Mouse (Mus musculus) heart, postnatal 25 days (tissue): ENCODE results near the gene Neurog2. TPM values are rescaled to one million over a fixed set of nuclear protein-coding genes. Genes with fewer than 3 reads are reported as not detected.

Experiments
- DNase-seq: peaks from one replicate; pipeline ENCODE4 v3.0.0; 2022; ENCODE audit warnings: low spot score
- intact Hi-C: fragments of 180-260 bp; cut with DNase I; formaldehyde crosslinking; loops from one replicate; pipeline ENCODE4 v1.15.1; 2025
- total RNA-seq, 2 experiments: library from RNA; stranded (reverse); gene quantifications; 2 replicates each; pipeline ENCODE4 v1.2.3; 2021

The Neurog2 gene
- total RNA-seq, result not detected

- intact Hi-C loops, result loop anchor here (2.0 kb wide), 1 partner anchor 203 kb away; the partner anchor contains the start of gene Ap1ar
- DNase-seq, result no peak
Measured at GRCm38 (mm10) chr3:127633080-127634032, at the start of gene Neurog2. TSS of gene Neurog2 (plus strand) at chr3:127633135.

GRCm38 (mm10) chr3:127597136-127597535, 35.8 kb upstream of the Neurog2 start:
- no peak for DNase-seq
- intact Hi-C loops, result no loop called here

- no peak for DNase-seq
- intact Hi-C loops, result no loop called here
Measured at GRCm38 (mm10) chr3:127608109-127608508, 24.8 kb upstream of the Neurog2 start.

GRCm38 (mm10) chr3:127625296-127625695, 7.6 kb upstream of the Neurog2 start:
- no peak for DNase-seq
- intact Hi-C loops, result loop anchor here (2.0 kb wide), 2 partner anchors 138 to 324 kb away; no protein-coding TSS in a partner anchor

GRCm38 (mm10) chr3:127625701-127626399, 7.1 kb upstream of the Neurog2 start:
- no peak for DNase-seq
- intact Hi-C loops, result loop anchor here (2.0 kb wide), 2 partner anchors 137 to 323 kb away; no protein-coding TSS in a partner anchor

- intact Hi-C loops, result no loop called here
- no peak for DNase-seq
Measured at GRCm38 (mm10) chr3:127626524-127626923, 6.4 kb upstream of the Neurog2 start.

GRCm38 (mm10) chr3:127627151-127627955, 5.6 kb upstream of the Neurog2 start:
- intact Hi-C loops, result no loop called here

GRCm38 (mm10) chr3:127627956-127628310, 5.0 kb upstream of the Neurog2 start:
- intact Hi-C loops, result no loop called here
- no peak for DNase-seq

More at GRCm38 (mm10) chr3:127627151-127627955, 5.6 kb upstream of the Neurog2 start:
- DNase-seq, result no peak

DNA sequence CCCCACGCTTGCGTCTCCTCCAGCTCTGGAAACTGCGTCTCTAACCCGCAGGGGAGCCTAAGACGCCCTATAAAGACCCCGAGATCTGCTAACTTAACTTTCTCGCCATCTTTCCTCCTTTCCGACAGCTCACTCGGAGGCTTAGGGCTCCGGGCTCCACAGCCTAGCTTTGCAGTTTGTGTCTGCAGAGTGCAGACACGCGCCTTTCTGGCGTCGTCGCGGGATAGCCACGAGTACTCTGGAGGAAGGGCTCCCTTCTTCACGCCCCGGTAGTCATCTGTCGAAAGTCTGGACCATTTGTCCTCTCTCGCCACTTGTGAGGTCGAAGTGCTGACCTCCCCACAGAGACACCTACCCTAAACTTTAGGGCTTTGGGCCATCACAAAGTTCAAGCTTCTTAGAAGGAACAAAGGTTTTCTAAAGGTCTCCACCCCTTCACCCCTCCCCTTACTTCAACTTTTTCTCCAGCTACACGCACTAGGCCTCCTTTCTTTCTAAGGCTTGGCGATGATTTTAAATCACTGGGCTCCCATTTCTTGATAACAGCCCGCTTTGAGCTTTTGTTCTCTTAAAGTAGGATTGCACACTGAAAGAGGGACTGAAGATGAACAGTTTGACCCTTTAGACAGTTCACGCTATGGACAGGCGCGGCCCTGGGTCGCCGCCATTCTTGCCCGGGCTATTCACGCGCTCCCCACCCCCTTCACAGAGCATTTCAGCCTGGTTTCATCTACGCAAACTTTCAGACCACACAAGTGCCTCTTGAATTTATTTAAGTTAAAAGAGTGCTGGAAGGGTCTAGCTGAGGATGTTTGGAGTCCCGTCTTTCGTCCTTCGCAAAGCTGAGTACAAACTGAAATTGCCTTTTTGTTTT, 4.4 kb upstream of the Neurog2 start:
- intact Hi-C loops, result no loop called here
- no peak for DNase-seq

- no peak for DNase-seq
- intact Hi-C loops, result no loop called here
Measured at GRCm38 (mm10) chr3:127630190-127630589, 2.7 kb upstream of the Neurog2 start.

DNA sequence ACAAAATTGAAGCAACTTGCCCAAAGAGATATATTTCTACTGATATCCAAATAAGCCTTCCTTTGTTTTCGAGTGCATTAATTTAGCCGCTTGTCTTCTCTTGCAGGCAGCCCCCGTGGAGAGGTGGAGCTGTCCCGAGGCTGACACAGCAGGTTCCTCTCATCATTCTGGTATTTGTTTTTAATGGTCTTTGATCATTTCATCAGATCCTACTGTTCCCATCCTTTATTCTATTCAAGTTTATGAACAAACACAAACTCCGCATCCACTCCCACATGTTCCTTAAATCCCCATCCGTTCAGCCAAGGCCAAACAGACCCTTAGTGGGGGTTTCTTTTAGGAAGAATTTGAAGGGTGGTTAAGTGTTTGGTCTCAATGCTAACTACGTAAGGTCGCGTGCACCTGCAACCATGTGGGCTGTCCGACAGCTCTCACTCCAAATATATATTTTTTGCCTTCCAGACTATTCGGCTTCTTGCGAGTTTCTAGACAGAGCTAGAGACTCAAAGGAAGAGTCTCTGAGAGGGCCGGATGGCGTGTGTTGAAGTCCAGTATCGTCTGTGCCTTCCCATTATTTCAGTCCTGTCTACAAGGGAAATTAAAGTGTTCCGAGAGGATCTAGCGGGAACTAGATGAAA, 2.1 kb upstream of the Neurog2 start:
- DNase-seq, result no peak
- intact Hi-C loops, result no loop called here

- intact Hi-C loops, result no loop called here
- DNase-seq, result no peak
Measured at GRCm38 (mm10) chr3:127631582-127631981, 1.4 kb upstream of the Neurog2 start.

GRCm38 (mm10) chr3:127632531-127632930, 404 bp upstream of the Neurog2 start:
- no peak for DNase-seq
- intact Hi-C loops, result no loop called here

DNA sequence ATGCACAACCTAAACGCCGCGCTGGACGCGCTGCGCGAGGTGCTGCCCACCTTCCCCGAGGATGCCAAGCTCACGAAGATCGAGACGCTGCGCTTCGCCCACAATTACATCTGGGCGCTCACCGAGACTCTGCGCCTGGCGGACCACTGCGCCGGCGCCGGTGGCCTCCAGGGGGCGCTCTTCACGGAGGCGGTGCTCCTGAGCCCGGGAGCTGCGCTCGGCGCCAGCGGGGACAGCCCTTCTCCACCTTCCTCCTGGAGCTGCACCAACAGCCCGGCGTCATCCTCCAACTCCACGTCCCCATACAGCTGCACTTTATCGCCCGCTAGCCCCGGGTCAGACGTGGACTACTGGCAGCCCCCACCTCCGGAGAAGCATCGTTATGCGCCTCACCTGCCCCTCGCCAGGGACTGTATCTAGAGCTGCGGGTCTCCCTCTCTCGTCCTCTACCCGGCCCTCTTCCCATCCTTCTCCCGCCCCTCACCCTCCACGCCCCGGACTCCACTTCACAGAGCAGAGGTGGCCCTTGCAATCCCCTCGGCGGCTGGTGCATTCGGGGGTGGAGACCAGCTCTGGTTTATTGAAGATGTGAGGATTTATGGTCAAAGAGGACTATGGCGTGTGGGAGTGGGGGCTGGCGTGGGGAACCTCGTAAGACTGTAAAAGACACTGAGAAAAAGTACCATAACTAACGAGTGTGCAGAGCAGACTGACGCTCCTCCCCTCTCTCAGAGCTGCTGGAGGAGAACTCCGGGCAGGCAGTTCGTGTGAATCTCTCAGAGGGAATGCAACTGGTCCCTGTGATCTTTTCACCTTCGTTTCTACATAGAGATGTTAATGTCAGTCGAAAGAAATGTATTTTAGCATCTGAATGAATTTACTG, 1.4 kb downstream of the Neurog2 start:
- intact Hi-C loops, result loop anchor here (2.0 kb wide), 1 partner anchor 202 kb away; the partner anchor contains the start of gene Ap1ar
- no peak for DNase-seq

GRCm38 (mm10) chr3:127634984-127635349, 2.0 kb downstream of the Neurog2 start:
- no peak for DNase-seq
- intact Hi-C loops, result loop anchor here (2.0 to 5.0 kb wide), 2 partner anchors 202 to 1582 kb away; partner anchors contain the start of gene Ap1ar

DNA sequence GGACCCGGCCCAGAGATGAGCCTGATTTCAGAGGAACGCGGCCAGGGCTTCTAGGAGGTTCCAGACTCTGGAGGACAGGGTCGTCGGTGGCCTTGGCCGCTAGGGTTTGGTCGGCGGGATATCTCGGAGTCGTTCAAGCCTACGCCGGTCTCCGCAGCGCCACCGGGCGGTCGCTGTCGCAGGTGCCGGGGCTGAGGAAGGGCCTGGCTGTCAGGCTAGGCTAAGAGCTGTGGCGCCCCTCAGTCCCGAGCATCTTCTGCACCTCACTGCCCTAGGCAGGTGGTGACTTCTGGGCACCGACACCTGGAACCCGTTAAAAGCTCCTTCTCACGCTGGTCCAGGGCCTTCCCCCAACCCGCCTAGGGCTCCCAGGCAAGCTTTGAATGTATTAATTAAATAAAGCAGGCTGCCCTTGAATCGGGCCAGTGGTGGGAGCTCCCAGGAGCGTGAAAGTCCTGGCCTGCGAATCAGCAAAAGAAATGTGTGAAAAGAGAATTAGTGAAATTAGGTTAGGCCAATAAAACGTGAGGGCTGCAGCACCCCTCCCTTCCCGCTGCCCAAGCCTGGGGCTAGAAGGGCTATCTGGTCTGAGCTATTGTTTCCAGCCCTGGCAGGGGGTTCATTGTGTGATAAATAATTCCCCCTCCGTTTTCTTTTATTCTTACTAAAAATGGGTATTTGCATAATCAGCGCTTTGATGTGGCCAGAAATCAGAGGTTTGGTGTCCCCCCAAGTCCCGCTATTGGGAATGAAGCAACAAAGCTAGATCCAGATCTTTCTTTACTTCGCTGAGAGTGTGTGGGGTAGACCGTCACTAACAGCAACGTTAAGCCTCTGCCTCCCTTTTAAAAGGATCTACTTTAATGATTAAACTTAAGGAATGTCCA, 7.2 kb downstream of the Neurog2 start:
- no peak for DNase-seq
- intact Hi-C loops, result loop anchor here (5.0 kb wide), 1 partner anchor 1577 kb away; no protein-coding TSS in a partner anchor
